Mouse (Mus musculus) kidney, adult 2 months (tissue): ENCODE results near the gene E130308A19Rik. TPM values are rescaled to one million over a fixed set of nuclear protein-coding genes. Genes with fewer than 3 reads are reported as not detected.
A peak's percentile ranks its signal among the peaks of the same experiment; 100 is the strongest.

Experiments used
- DNase-seq: peaks from one replicate; pipeline ENCODE4 v3.0.0; 2021
- H3K27ac ChIP-seq: fragments of 200-500 bp; 2 replicates; pipeline ENCODE4 v1.5.1; 2012; ENCODE audit warnings: low read depth, low read length, control low read depth, inconsistent platforms; ENCODE audit not compliant: insufficient read depth
- H3K27me3 ChIP-seq: fragments of 200-500 bp; replicated peaks from 2 replicates; pipeline ENCODE4 v1.6.1; 2012; ENCODE audit warnings: mild to moderate bottlenecking, moderate library complexity, low read length, inconsistent platforms; ENCODE audit not compliant: control insufficient read depth, insufficient read depth
- H3K36me3 ChIP-seq: fragments of 200-500 bp; 2 replicates; pipeline ENCODE4 v1.6.1; 2012; ENCODE audit warnings: mild to moderate bottlenecking, moderate library complexity, low read length, inconsistent platforms; ENCODE audit not compliant: control insufficient read depth, insufficient read depth
- H3K4me1 ChIP-seq: fragments of 200-500 bp; 2 replicates; pipeline ENCODE4 v1.6.1; 2011; ENCODE audit warnings: low read length; ENCODE audit not compliant: control insufficient read depth, insufficient read depth
- H3K4me3 ChIP-seq: fragments of 200-500 bp; 2 replicates; pipeline ENCODE4 v1.5.1; 2011; ENCODE audit warnings: mild to moderate bottlenecking, low read depth, low read length, control low read depth; ENCODE audit not compliant: insufficient read depth
- CTCF ChIP-seq: fragments of 200-500 bp; conservative IDR thresholded peaks from 2 replicates; pipeline ENCODE4 v1.5.1; 2011; ENCODE audit warnings: low read depth, mild to moderate bottlenecking, control low read depth, low read length, moderate library complexity, mixed read lengths; ENCODE audit not compliant: insufficient read depth, insufficient read length
- POLR2A ChIP-seq: fragments of 200-500 bp; IDR thresholded peaks from one replicate; pipeline ENCODE4 v1.6.1; 2011; ENCODE audit warnings: low read depth, low read length, control low read depth
- WGBS: fragments of 180-500 bp; shearing (Covaris S2); methylation state at CpG from one replicate; pipeline ENCODE4 v1.1.7; 2018; 5-methylcytosine and 5-hydroxymethylcytosine counted together
- polyA plus RNA-seq: library from polyadenylated mRNA; depleted of rRNA; stranded (reverse); fragments of >200 nt; gene quantifications from 2 replicates; pipeline ENCODE4 v1.2.3, GENCODE M21; 2012

E130308A19Rik gene
- polyA plus RNA-seq, 1 experiment, result 9.6 TPM

DNA sequence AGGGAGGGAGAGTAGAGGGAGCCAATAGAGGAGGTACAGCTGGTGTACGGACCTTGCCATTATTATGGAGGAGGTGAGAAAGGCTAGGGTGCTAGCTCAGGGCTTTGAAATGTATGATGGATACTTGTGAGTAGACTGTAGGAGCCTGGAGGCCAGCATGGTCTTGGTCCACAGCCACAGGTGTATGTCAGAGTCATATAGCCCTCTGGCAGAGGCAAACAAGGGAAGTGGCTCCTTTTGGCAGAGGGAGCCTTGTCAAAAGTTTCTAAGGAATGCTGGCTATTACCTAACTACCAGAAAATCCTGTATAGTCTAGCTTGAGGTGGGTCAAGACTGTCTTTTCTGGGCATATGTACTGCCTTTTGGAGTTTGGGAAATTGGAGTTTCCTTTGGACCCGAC is 14.7 kb downstream of the E130308A19Rik start:
- H3K27ac ChIP-seq, result peak overlapping the region; percentile 80
- TF ChIP-seq CTCF (no peak), POLR2A (no peak)
- no peaks in the 10 kb centered on the region for H3K36me3 ChIP-seq
- H3K27me3 ChIP-seq, result no peaks in the 10 kb centered on the region
- H3K4me1 ChIP-seq, result peaks cover 21% of the 10 kb centered on the region
- H3K4me3 ChIP-seq, result no peak overlapping the region
- no peak for DNase-seq
- 66% methylated on average over 2 of the region's 2 CpGs for WGBS

DNA sequence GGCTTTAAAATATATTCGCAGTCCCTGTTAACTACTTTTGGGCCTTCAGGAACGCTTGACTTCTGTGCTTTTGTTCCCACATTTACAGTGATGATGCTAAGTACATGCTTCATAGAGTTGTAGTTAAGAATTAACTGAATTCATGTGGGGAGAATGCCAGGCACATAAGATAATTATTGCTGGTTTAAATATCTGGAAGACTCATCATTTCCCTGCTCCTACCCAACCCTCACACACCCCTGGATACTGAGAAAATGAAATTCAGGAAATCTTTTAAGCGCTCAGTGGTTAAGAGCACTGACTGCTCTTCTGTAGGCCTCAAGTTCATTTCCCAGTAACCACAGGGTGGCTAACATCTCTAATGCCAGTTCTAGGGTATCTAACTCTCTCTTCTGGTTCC is 16.0 kb downstream of the E130308A19Rik start:
- DNase-seq, result peak; percentile 45
- WGBS, result 41% methylated on average over 3 of the region's 3 CpGs
- peaks cover 21% of the 10 kb centered on the region for H3K4me1 ChIP-seq
- no peaks in the 10 kb centered on the region for H3K36me3 ChIP-seq
- H3K27ac ChIP-seq, result peak overlapping the region; percentile 45
- no peak overlapping the region for H3K4me3 ChIP-seq
- H3K27me3 ChIP-seq, result no peaks in the 10 kb centered on the region
- TF ChIP-seq POLR2A, result no peak
- TF ChIP-seq CTCF, result no peak

DNA sequence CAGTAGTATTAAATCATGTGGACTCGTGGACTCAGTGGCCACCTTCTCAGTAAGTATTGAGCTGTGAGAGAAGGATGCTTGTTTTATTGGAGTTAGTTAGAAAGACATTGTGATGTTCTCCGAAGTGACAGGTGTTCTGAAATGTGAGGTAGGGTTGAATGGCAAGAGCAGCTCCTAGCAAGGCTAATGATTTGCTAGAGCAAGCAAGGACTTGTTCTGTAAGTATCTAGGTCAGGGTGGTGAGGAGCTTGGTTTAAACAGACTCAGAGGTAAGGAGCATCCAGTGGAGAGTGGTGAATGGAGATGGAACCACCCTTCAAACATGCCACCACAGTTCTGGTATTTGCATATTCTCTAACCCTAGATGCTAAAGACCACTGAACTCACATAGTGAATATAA is 16.6 kb downstream of the E130308A19Rik start:
- 38% methylated on average over 2 of the region's 2 CpGs for WGBS
- Histone ChIP-seq H3K4me1 (peaks cover 21% of the 10 kb centered on the region), H3K27ac (0 out of 2 replicates have a peak overlapping the region, but pooled peaks have one; percentile 31)

DNA sequence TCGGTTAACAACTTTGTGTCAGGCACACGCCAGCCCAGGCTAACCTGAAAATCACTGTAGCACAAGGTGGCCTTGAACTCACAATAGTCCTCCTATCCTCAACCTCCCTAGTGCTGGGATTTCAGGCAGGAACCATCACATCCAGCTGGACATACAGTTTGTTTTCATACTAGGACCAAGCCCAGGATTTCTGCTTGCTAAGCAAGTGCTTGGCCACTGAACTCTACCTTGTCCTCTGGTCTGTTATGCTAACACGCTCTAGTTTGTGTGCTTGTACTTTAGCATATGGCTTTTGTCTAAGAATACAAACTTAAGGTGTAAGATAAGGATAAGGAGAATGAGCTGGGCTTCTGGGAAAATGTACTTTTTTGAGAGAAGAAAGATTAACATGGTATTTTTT is 18.4 kb downstream of the E130308A19Rik start:
- 56% methylated on average over 3 of the region's 3 CpGs for WGBS
- Histone ChIP-seq H3K4me1 (peaks cover 24% of the 10 kb centered on the region), H3K36me3 (no peaks in the 10 kb centered on the region), H3K4me3 (no peak overlapping the region), H3K27ac (no peak overlapping the region), H3K27me3 (no peaks in the 10 kb centered on the region)
- no peak for TF ChIP-seq CTCF
- TF ChIP-seq POLR2A, result no peak
- peak; percentile 44 for DNase-seq

More for the DNA sequence above, 16.6 kb downstream of the E130308A19Rik start:
- H3K4me3 ChIP-seq, result no peak overlapping the region
- H3K27me3 ChIP-seq, result no peaks in the 10 kb centered on the region
- TF ChIP-seq POLR2A, result no peak
- no peak for TF ChIP-seq CTCF
- DNase-seq, result peak; percentile 65
- H3K36me3 ChIP-seq, result no peaks in the 10 kb centered on the region

DNA sequence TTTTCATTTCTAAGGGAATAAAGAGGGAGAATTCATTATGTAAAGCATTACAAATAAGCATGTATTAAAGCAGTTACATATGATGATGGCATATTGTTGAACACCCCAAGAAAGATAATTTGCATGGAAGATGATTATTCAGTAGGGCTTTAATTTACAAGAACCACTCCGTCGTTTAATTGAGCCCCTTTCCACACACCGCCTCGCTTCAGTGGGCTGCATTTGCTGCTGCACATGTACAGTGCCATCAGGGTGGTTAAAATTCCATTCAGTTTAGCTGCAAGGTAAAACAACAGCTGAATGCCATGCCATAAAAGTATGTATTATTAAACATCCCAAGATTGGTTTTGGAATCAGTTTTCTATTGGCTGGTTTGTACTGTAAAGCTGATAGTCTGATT is 19.0 kb downstream of the E130308A19Rik start:
- no peak for DNase-seq
- Histone ChIP-seq H3K4me1 (peaks cover 24% of the 10 kb centered on the region), H3K27ac (no peak overlapping the region), H3K27me3 (no peaks in the 10 kb centered on the region), H3K36me3 (no peaks in the 10 kb centered on the region), H3K4me3 (no peak overlapping the region)
- WGBS, result 44% methylated on average over 4 of the region's 4 CpGs
- TF ChIP-seq POLR2A (no peak), CTCF (no peak)

DNA sequence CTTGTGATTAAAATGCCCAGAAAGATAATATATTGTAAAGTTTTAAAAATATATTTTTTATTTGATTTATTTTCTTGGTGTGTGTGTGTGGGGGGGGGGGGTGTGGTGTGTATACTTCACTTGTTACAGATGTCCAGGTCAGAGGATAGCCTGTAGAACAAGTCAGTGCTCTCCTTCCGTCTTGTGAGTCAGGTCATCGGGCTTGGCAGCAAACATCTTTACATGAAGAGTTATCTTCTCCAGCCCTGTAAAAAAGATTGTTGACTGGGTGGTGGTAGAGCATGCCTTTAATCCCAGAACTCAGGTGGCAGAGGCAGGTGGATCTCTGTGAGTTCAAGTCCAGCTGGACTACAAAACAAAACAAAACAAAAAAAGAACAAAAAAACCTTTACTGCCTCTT is 19.6 kb downstream of the E130308A19Rik start:
- H3K4me1 ChIP-seq, result peaks cover 22% of the 10 kb centered on the region
- DNase-seq, result no peak
- no peaks in the 10 kb centered on the region for H3K36me3 ChIP-seq
- no peaks in the 10 kb centered on the region for H3K27me3 ChIP-seq
- WGBS, result 82% methylated on average over 2 of the region's 2 CpGs
- H3K27ac ChIP-seq, result no peak overlapping the region
- TF ChIP-seq POLR2A, result no peak
- TF ChIP-seq CTCF, result no peak
- H3K4me3 ChIP-seq, result no peak overlapping the region

DNA sequence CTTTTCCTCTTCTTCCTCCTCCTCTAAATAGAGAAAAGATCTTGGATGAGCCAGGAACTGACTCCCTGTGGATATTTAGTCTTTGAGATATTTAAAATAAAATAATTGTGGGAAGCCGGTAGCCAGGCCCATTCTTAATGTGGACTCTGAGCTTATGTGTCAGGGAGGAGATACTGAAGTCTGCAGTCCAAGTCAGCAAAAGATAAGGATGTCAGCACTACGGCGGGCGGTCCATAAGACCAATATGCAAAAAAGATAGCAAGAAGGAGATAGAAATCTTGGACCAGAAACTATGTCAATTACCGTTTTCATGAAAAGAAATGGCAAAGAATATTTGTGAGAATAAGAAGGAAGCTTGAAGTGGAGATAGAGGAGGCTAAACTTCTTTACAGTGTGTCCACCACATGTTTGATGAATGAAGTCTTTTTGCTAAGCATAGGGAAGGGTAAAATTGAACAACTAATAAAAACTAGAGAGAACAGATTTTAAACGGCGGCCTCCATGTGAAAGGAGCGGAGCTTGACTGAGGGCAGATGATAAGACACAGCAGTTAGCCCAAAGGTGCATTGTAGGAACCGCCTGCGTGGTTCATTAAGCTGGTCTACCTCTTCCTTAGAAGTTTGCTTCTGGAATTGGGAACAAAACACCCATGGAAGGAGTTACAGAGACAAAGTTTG is 20.1 kb downstream of the E130308A19Rik start:
- no peak for TF ChIP-seq CTCF
- no peak for TF ChIP-seq POLR2A
- DNase-seq, result no peak
- Histone ChIP-seq H3K4me1 (peaks cover 20% of the 10 kb centered on the region), H3K36me3 (no peaks in the 10 kb centered on the region), H3K27me3 (no peaks in the 10 kb centered on the region), H3K27ac (no peak overlapping the region), H3K4me3 (no peak overlapping the region)
- WGBS, result 88% methylated on average over 10 of the region's 10 CpGs
